Mouse (Mus musculus) stomach, postnatal 0 days (tissue): ENCODE results near the gene Tspo.

Experiments
- CTCF ChIP-seq: IDR thresholded peaks from 2 replicates; pipeline ENCODE4 v1.5.1; 2016; ENCODE audit warnings: antibody characterized with exemption, low read depth, mild to moderate bottlenecking, moderate library complexity
- EP300 ChIP-seq: optimal IDR thresholded peaks from 2 replicates; pipeline ENCODE3; 2016; ENCODE audit warnings: antibody characterized with exemption

DNA sequence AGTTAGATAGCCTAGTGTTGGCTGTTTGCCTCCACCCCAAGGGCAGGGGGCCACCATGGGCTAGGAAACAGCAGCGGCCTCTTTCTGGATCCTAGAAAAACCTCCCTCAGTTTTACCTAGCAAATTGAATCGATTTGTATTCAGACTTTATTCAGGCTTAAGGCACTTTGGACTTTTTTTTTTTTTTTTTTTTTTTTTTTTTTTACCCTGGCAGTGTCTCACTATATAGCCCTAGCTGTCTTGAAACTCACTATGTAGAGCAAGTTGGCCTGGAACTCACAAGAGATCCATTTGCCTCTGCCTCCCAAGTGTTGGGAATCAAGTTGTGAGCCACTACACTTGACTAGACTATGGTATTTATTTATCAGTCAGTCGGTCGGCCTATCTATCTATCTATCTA lies 33.4 kb downstream of the Tspo start:
- TF ChIP-seq CTCF: no peak
- no peak for TF ChIP-seq EP300
